Mouse (Mus musculus) heart, postnatal 25 days (tissue): ENCODE data around the gene Nrros. TPM values are rescaled to one million over a fixed set of nuclear protein-coding genes. Genes with fewer than 3 reads are reported as not detected.

Experiments used
- total RNA-seq, 2 experiments: library from RNA; stranded (reverse); gene quantifications; 2 replicates each; pipeline ENCODE4 v1.2.3; 2021

Nrros gene
- total RNA-seq, 2 experiments from 2014 or later: 5.3 to 5.6 TPM

Other genes with a start within 250 kb of the Nrros start
- 1 to 10 TPM; 1.7 to 3.3 TPM for gene Pigz, start 231.7 kb downstream of the Nrros start, total RNA-seq
- gene 0610012G03Rik, start 217.1 kb downstream of the Nrros start, total RNA-seq: 10 to 100 TPM; 81.8 to 82.0 TPM
- 10 to 100 TPM; 21.4 to 25.5 TPM for gene Ncbp2, start 217.1 kb downstream of the Nrros start, total RNA-seq
- gene Senp5, start 162.3 kb downstream of the Nrros start, total RNA-seq: 10 to 100 TPM; 11.9 to 13.3 TPM
- 10 to 100 TPM; 24.7 to 27.7 TPM for gene Pak2, start 86.3 kb downstream of the Nrros start, total RNA-seq
- gene Pigx, start 65.9 kb downstream of the Nrros start, total RNA-seq: 10 to 100 TPM; 19.2 to 21.9 TPM
- gene Cep19, start 65.8 kb downstream of the Nrros start, total RNA-seq: 10 to 100 TPM in 1 of 2 experiments, 1 to 10 TPM in 1; 8.9 to 10.9 TPM
- not detected for gene Bex6, start 14.2 kb upstream of the Nrros start, total RNA-seq
- 10 to 100 TPM; 12.8 to 13.1 TPM for gene Fbxo45, start 81.6 kb upstream of the Nrros start, total RNA-seq
- 1 to 10 TPM; 7.2 to 7.8 TPM for gene Wdr53, start 81.6 kb upstream of the Nrros start, total RNA-seq
- 10 to 100 TPM; 25.6 to 30.3 TPM for gene Smco1, start 105.9 kb upstream of the Nrros start, total RNA-seq
- 10 to 100 TPM; 13.2 to 15.0 TPM for gene Rnf168, start 111.9 kb upstream of the Nrros start, total RNA-seq
- gene Ubxn7, start 166.7 kb upstream of the Nrros start, total RNA-seq: 10 to 100 TPM; 22.9 to 24.0 TPM
- not detected for gene Tm4sf19, start 234.9 kb upstream of the Nrros start, total RNA-seq